Mouse (Mus musculus) neural tube, embryonic 11.5 days (tissue): Measurements from ENCODE around the gene Il1r1. TPM values are rescaled to one million over a fixed set of nuclear protein-coding genes. Genes with fewer than 3 reads are reported as not detected.
A peak's percentile ranks its signal among the peaks of the same experiment; 100 is the strongest.

Source experiments
- ATAC-seq: fragments of 200-750 bp; cut with Nextera tagmentation; 2 replicates; pipeline ENCODE4 v1.8.0; 2017; ENCODE audit warnings: moderate number of reproducible peaks, mild to moderate bottlenecking, moderate TSS enrichment, moderate library complexity; ENCODE audit not compliant: insufficient read depth, low FRiP score, low TSS enrichment
- DNase-seq: peaks from one replicate; pipeline ENCODE4 v3.0.0-alpha.2; 2015; ENCODE audit warnings: low spot score
- H3K27ac ChIP-seq: fragments of 300-500 bp; sonication (generic); 2 replicates; pipeline ENCODE4 v1.5.1; 2014; ENCODE audit warnings: low read depth, mild to moderate bottlenecking, low read length
- H3K27me3 ChIP-seq: fragments of 300-500 bp; sonication (generic); 2 replicates; pipeline ENCODE4 v1.6.1; 2014; ENCODE audit warnings: mild to moderate bottlenecking, low read length, mixed read lengths; ENCODE audit not compliant: control insufficient read depth, insufficient read depth
- H3K36me3 ChIP-seq: fragments of 300-500 bp; sonication (generic); 2 replicates; pipeline ENCODE4 v1.6.1; 2014; ENCODE audit warnings: mild to moderate bottlenecking, low read length, moderate library complexity, mixed read lengths; ENCODE audit not compliant: control insufficient read depth, insufficient read depth
- H3K4me1 ChIP-seq: fragments of 300-500 bp; sonication (generic); 2 replicates; pipeline ENCODE4 v1.6.1; 2014; ENCODE audit warnings: low read length, mixed read lengths; ENCODE audit not compliant: control insufficient read depth, insufficient read depth
- H3K4me2 ChIP-seq: fragments of 300-500 bp; sonication (generic); 2 replicates; pipeline ENCODE4 v1.6.1; 2014; ENCODE audit warnings: low read depth, mild to moderate bottlenecking, moderate library complexity
- H3K4me3 ChIP-seq: fragments of 300-500 bp; sonication (generic); 2 replicates; pipeline ENCODE4 v1.5.1; 2014; ENCODE audit warnings: low read depth, low read length
- H3K9ac ChIP-seq: fragments of 300-500 bp; sonication (generic); 2 replicates; pipeline ENCODE4 v1.6.1; 2014; ENCODE audit warnings: mild to moderate bottlenecking, low read length
- H3K9me3 ChIP-seq: fragments of 300-500 bp; sonication (generic); 2 replicates; pipeline ENCODE4 v1.6.1; 2016; ENCODE audit warnings: low read length; ENCODE audit not compliant: control insufficient read depth
- WGBS: fragments of 180-500 bp; shearing (Covaris S2); extraction: QIAGEN DNeasy Blood & Tissue Kit; methylation state at CpG from one replicate; pipeline ENCODE4 v1.1.7; 2014; 5-methylcytosine and 5-hydroxymethylcytosine counted together
- polyA plus RNA-seq: library from polyadenylated mRNA; unstranded; fragments of >200 nt; fragmentation: Nextera tagmentation; extraction: Ambion mirVana; gene quantifications from 2 replicates; pipeline ENCODE4 v1.2.1, GENCODE M21; 2014

Gene Il1r1
- polyA plus RNA-seq, 1 experiment from 2014 or later, result 1.1 TPM

- Histone ChIP-seq H3K4me2 (no peak overlapping the region), H3K36me3 (no peaks in the 10 kb centered on the region), H3K4me3 (no peak overlapping the region), H3K27ac (no peak overlapping the region), H3K4me1 (no peaks in the 10 kb centered on the region), H3K27me3 (no peaks in the 10 kb centered on the region), H3K9ac (no peak overlapping the region), H3K9me3 (no peaks in the 10 kb centered on the region)
- no peak for ATAC-seq
- 68% methylated on average over 2 of the region's 2 CpGs for WGBS
- no peak for DNase-seq
Observed at GRCm38 (mm10) chr1:40223591-40223990, 1.3 kb upstream of the Il1r1 start.

DNA sequence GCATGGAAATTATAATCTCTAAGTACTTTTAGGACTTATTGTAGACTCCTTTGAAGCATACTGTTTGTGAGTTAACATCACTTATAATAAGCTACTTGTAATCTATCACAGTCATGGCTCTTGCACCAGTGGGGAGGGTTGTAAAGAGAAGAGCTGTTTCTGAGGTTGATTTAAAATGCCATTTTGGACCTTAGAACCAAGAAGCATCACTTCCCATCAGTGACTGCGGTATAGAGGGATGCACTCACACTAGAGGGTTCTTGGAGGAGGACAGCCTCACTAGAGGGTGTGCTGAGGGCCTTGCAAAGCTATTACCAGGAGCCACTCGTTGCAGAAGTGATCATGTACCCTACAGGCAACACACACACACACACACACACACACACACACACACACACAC, 700 bp downstream of the Il1r1 start:
- Histone ChIP-seq H3K9ac (no peak overlapping the region), H3K9me3 (no peaks in the 10 kb centered on the region), H3K36me3 (no peaks in the 10 kb centered on the region), H3K4me3 (no peak overlapping the region), H3K27me3 (no peaks in the 10 kb centered on the region), H3K4me1 (no peaks in the 10 kb centered on the region), H3K4me2 (no peak overlapping the region), H3K27ac (no peak overlapping the region)
- ATAC-seq (no peak), DNase-seq (no peak)
- 61% methylated on average over 2 of the region's 2 CpGs for WGBS

DNA sequence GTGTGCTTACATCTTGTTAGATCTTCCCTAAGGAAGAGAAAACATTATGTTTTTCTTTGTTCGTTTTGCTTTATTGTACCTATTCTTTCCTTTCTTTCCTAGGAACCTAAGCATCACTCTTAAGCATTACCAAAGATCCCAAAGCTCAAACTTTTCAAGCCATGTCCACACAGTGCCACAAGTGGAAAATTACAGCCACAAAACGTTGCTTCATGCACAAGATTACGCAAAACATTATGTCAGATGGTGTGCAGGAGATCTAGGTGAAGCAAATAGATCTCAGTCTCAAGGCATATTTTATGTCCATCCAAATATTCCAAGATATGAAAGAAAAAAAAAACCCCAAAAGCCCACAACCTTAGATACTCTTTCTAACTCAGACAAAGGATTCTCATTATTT, 4.2 kb downstream of the Il1r1 start:
- ATAC-seq (no peak), DNase-seq (no peak)
- H3K4me3 ChIP-seq, result no peak overlapping the region
- WGBS, result 89% methylated on average over 3 of the region's 3 CpGs
- no peaks in the 10 kb centered on the region for H3K9me3 ChIP-seq
- no peaks in the 10 kb centered on the region for H3K27me3 ChIP-seq
- no peak overlapping the region for H3K9ac ChIP-seq
- no peaks in the 10 kb centered on the region for H3K4me1 ChIP-seq
- no peaks in the 10 kb centered on the region for H3K36me3 ChIP-seq
- H3K4me2 ChIP-seq, result no peak overlapping the region
- H3K27ac ChIP-seq, result no peak overlapping the region

DNA sequence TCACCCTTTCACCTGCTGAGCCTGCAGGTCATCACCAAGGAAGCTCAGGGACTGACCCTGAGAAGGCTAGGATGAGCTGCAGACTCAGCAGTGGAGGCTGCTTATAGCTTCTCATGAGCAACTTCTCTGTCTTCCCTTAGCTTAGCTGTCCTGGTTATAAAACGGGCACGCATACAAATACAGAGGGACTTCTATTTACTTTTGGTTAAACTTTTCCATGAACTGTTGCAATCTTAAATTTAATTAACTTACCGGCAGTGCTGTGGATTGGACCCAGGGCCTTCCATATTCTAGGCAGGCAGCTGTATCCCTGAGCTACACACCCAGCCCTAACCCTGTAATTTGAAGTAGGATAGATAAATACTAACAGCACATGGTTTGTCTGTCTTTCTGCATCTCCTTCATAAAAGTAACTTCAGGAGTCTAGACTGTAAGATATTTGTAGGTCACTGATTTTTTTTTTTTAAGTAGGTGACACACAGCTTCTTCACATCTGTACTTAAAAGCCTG, 4.9 kb downstream of the Il1r1 start:
- H3K9me3 ChIP-seq, result no peaks in the 10 kb centered on the region
- ATAC-seq, result no peak
- H3K4me2 ChIP-seq, result no peak overlapping the region
- no peak overlapping the region for H3K4me3 ChIP-seq
- no peak for DNase-seq
- H3K9ac ChIP-seq, result no peak overlapping the region
- no peaks in the 10 kb centered on the region for H3K27me3 ChIP-seq
- 94% methylated on average over 3 of the region's 3 CpGs for WGBS
- no peaks in the 10 kb centered on the region for H3K4me1 ChIP-seq
- no peak overlapping the region for H3K27ac ChIP-seq
- H3K36me3 ChIP-seq, result no peaks in the 10 kb centered on the region

DNA sequence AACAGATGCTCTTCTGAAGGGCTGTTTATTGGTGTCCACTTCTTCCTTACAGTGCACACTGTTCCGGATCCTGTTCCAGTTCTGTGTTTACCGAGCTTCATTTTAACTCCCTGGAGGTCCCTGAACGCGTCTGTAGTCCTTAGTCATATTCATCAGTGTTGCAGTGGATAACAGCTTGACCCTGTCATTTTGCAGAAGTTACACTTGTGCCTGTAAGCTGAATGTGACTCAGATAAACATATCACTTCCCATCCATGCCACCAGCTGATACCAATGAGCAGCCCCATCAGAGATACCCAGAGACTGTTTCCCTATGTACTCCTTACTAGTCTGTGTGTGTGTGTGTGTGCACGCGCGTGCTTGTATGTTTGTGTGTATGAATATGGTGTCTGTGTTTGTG, 5.5 kb downstream of the Il1r1 start:
- Histone ChIP-seq H3K27ac (no peak overlapping the region), H3K9ac (no peak overlapping the region)
- WGBS, result 87% methylated on average over 7 of the region's 7 CpGs

DNA sequence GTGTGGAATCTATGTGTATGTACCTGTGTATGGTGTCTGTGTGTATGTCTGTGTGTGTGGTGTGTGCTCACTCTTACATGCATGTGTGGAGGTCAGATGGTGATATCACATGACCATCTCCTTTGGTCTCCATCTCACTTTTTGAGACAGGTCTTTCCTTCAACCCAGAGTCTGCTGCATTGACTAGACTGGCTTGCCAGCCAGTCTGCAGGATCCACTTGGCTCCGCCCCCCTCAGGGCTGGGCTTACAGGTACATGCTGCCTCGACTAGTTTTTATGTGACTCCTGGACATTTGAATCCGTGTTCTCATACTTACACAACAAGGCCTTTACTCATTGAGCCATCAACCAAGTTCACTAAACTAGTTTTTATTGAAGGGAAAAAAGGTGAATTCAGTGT, 6.2 kb downstream of the Il1r1 start:
- no peak for ATAC-seq
- Histone ChIP-seq H3K27ac (no peak overlapping the region), H3K36me3 (no peaks in the 10 kb centered on the region), H3K4me1 (no peaks in the 10 kb centered on the region), H3K27me3 (no peaks in the 10 kb centered on the region), H3K4me2 (no peak overlapping the region), H3K4me3 (no peak overlapping the region), H3K9ac (no peak overlapping the region), H3K9me3 (no peaks in the 10 kb centered on the region)
- no peak for DNase-seq
- 94% methylated on average over 3 of the region's 3 CpGs for WGBS

More for the DNA sequence above, 5.5 kb downstream of the Il1r1 start:
- no peak overlapping the region for H3K4me2 ChIP-seq
- no peaks in the 10 kb centered on the region for H3K27me3 ChIP-seq
- ATAC-seq (no peak), DNase-seq (no peak)
- H3K36me3 ChIP-seq, result no peaks in the 10 kb centered on the region
- no peaks in the 10 kb centered on the region for H3K9me3 ChIP-seq
- H3K4me1 ChIP-seq, result no peaks in the 10 kb centered on the region
- no peak overlapping the region for H3K4me3 ChIP-seq

GRCm38 (mm10) chr1:40233217-40233616, 8.3 kb downstream of the Il1r1 start:
- WGBS, result 50% methylated on average over 7 of the region's 7 CpGs
- Histone ChIP-seq H3K9me3 (no peaks in the 10 kb centered on the region), H3K36me3 (no peaks in the 10 kb centered on the region), H3K27me3 (no peaks in the 10 kb centered on the region), H3K9ac (no peak overlapping the region), H3K4me3 (no peak overlapping the region), H3K4me1 (no peaks in the 10 kb centered on the region), H3K4me2 (no peak overlapping the region), H3K27ac (no peak overlapping the region)
- DNase-seq, result peak; percentile 14
- ATAC-seq, result no peak

GRCm38 (mm10) chr1:40233621-40234020, 8.7 kb downstream of the Il1r1 start:
- Histone ChIP-seq H3K27ac (no peak overlapping the region), H3K9me3 (no peaks in the 10 kb centered on the region), H3K4me1 (no peaks in the 10 kb centered on the region), H3K4me2 (no peak overlapping the region), H3K27me3 (no peaks in the 10 kb centered on the region), H3K4me3 (no peak overlapping the region), H3K36me3 (no peaks in the 10 kb centered on the region), H3K9ac (no peak overlapping the region)
- no peak for DNase-seq
- no peak for ATAC-seq
- 69% methylated on average over 3 of the region's 3 CpGs for WGBS

DNA sequence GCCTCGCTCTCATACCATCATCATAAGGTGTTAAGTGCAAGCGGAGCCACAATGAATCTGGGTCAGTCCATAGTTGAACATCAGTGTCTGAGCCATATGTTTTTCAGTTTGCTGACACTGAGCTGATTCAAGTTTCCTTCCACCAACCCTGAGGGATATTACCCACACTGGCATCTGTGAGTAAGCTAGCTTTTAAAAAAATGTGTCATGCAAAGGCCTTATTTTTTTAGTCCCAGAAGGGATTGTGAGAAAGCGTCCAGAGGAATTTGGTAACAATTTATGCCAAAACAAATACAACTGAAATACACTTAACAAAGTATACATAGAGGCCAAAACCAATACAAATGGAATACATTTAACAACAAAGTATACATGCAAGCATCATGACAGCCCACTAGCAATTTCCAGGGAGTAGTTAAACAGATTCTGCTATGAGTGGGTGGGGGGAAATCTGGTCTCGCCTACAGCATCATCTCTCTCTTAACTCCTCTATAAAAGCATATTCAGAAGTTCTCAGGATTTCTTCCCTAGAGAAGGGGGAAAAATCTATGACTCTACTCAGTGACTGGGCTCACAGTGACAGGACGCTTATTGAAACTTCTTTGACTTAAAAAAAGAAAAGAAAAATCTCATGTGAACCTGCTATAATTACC, 10.8 kb downstream of the Il1r1 start:
- H3K4me1 ChIP-seq, result no peaks in the 10 kb centered on the region
- DNase-seq (no peak), ATAC-seq (no peak)
- no peak overlapping the region for H3K27ac ChIP-seq
- no peak overlapping the region for H3K9ac ChIP-seq
- H3K4me3 ChIP-seq, result no peak overlapping the region
- no peaks in the 10 kb centered on the region for H3K36me3 ChIP-seq
- no peaks in the 10 kb centered on the region for H3K27me3 ChIP-seq
- H3K9me3 ChIP-seq, result no peaks in the 10 kb centered on the region
- H3K4me2 ChIP-seq, result no peak overlapping the region
- WGBS, result 86% methylated on average over 5 of the region's 5 CpGs
